Mouse (Mus musculus): ENCODE measurements at regions not wholly inside any gene's neighbourhood (a gene's known extent, or its start where the extent isn't known, plus 50 kb on each side); places are given as distances from the start of the nearest gene placed in this dataset.

GRCm38 (mm10) chr10:23052480-23053378 lies 232.8 kb upstream of the Tcf21 start:
- no peak for DNase-seq (ENCODE audit: low spot score)

- no peak for DNase-seq (ENCODE audit: low spot score)
These were observed 224.5 kb upstream of the Tcf21 start for GRCm38 (mm10) chr10:23044466-23044865.

GRCm38 (mm10) chr10:23031491-23032126 lies 211.6 kb upstream of the Tcf21 start:
- no peak for DNase-seq (ENCODE audit: low spot score)

GRCm38 (mm10) chr10:23027961-23028360 lies 208.0 kb upstream of the Tcf21 start:
- DNase-seq (ENCODE audit: low spot score) = no peak

GRCm38 (mm10) chr10:23017151-23017678 lies 197.2 kb upstream of the Tcf21 start:
- DNase-seq (ENCODE audit: low spot score) = no peak

GRCm38 (mm10) chr10:23015935-23016694 lies 196.1 kb upstream of the Tcf21 start:
- DNase-seq (ENCODE audit: low spot score) = no peak

- no peak for DNase-seq (ENCODE audit: low spot score)
These were observed 190.7 kb upstream of the Tcf21 start for GRCm38 (mm10) chr10:23010715-23011114.

GRCm38 (mm10) chr10:23010201-23010600 lies 190.2 kb upstream of the Tcf21 start:
- no peak for DNase-seq (ENCODE audit: low spot score)

- no peak for DNase-seq (ENCODE audit: low spot score)
These were observed 184.8 kb upstream of the Tcf21 start for GRCm38 (mm10) chr10:23004768-23005167.

- no peak for DNase-seq (ENCODE audit: low spot score)
These were observed 183.7 kb upstream of the Tcf21 start for GRCm38 (mm10) chr10:23003686-23004085.

GRCm38 (mm10) chr10:22998561-22998960 lies 178.6 kb upstream of the Tcf21 start:
- no peak for DNase-seq (ENCODE audit: low spot score)

GRCm38 (mm10) chr10:22997571-22997970 lies 177.6 kb upstream of the Tcf21 start:
- DNase-seq (ENCODE audit: low spot score) = no peak

- no peak for DNase-seq (ENCODE audit: low spot score)
These were observed 173.2 kb upstream of the Tcf21 start for GRCm38 (mm10) chr10:22993158-22993557.

- no peak for DNase-seq (ENCODE audit: low spot score)
These were observed 161.8 kb upstream of the Tcf21 start for GRCm38 (mm10) chr10:22981798-22982197.

GRCm38 (mm10) chr10:22978442-22978841 lies 158.5 kb upstream of the Tcf21 start:
- DNase-seq (ENCODE audit: low spot score) = no peak

GRCm38 (mm10) chr10:22956956-22957355 lies 137.0 kb upstream of the Tcf21 start:
- DNase-seq (ENCODE audit: low spot score) = peak; percentile 2

- DNase-seq (ENCODE audit: low spot score) = no peak
These were observed 133.3 kb upstream of the Tcf21 start for GRCm38 (mm10) chr10:22953283-22953682.

GRCm38 (mm10) chr10:22944247-22944646 lies 124.3 kb upstream of the Tcf21 start:
- no peak for DNase-seq (ENCODE audit: low spot score)

GRCm38 (mm10) chr10:22927977-22928376 lies 108.0 kb upstream of the Tcf21 start:
- no peak for DNase-seq (ENCODE audit: low spot score)

- peak; percentile 13 for DNase-seq (ENCODE audit: low spot score)
These were observed 106.1 kb upstream of the Tcf21 start for GRCm38 (mm10) chr10:22926099-22926498.

- DNase-seq (ENCODE audit: low spot score) = no peak
These were observed 101.3 kb upstream of the Tcf21 start for GRCm38 (mm10) chr10:22921035-22921965.
